Mouse (Mus musculus) hindbrain, embryonic 15.5 days (tissue): ENCODE measurements around the gene Rftn1. TPM values are rescaled to one million over a fixed set of nuclear protein-coding genes. Genes with fewer than 3 reads are reported as not detected.
"Not testable (repeated sequence)": the region's sequence is repeated elsewhere in the genome, so short reads cannot be mapped to it uniquely, and the experiment has no call there.

Experiments used
- ATAC-seq: fragments of 200-750 bp; cut with Nextera tagmentation; 2 replicates; pipeline ENCODE4 v1.8.0; 2017; ENCODE audit warnings: low read depth, moderate number of reproducible peaks, moderate TSS enrichment; ENCODE audit not compliant: low FRiP score
- H3K27ac ChIP-seq: fragments of 300-500 bp; sonication (generic); replicated peaks from 2 replicates; pipeline ENCODE4 v1.5.1; 2015; ENCODE audit warnings: mild to moderate bottlenecking, inconsistent platforms
- H3K27me3 ChIP-seq: fragments of 300-500 bp; sonication (generic); 2 replicates; pipeline ENCODE4 v1.6.1; 2015; ENCODE audit warnings: control low read depth, inconsistent platforms
- H3K36me3 ChIP-seq: fragments of 300-500 bp; sonication (generic); 2 replicates; pipeline ENCODE4 v1.6.1; 2015; ENCODE audit warnings: control low read depth, inconsistent platforms
- H3K4me1 ChIP-seq: fragments of 300-500 bp; sonication (generic); replicated peaks from 2 replicates; pipeline ENCODE4 v1.6.1; 2015; ENCODE audit warnings: control low read depth, inconsistent platforms
- H3K4me2 ChIP-seq: fragments of 300-500 bp; sonication (generic); 2 replicates; pipeline ENCODE4 v1.6.1; 2015; ENCODE audit warnings: moderate library complexity, mild to moderate bottlenecking, inconsistent platforms
- H3K4me3 ChIP-seq: fragments of 300-500 bp; sonication (generic); 2 replicates; pipeline ENCODE4 v1.5.1; 2015; ENCODE audit warnings: mild to moderate bottlenecking, inconsistent platforms
- H3K9ac ChIP-seq: fragments of 300-500 bp; sonication (generic); 2 replicates; pipeline ENCODE4 v1.6.1; 2015; ENCODE audit warnings: inconsistent platforms
- H3K9me3 ChIP-seq: fragments of 300-500 bp; sonication (generic); 2 replicates; pipeline ENCODE4 v1.6.1; 2016; ENCODE audit warnings: control low read depth, inconsistent platforms
- WGBS: fragments of 180-500 bp; shearing (Covaris S2); methylation state at CpG from one replicate; pipeline ENCODE4 v1.1.7; 2015; 5-methylcytosine and 5-hydroxymethylcytosine counted together
- polyA plus RNA-seq: library from polyadenylated mRNA; unstranded; fragments of >200 nt; fragmentation: Nextera tagmentation; extraction: Ambion mirVana; gene quantifications from 2 replicates; pipeline ENCODE4 v1.2.1, GENCODE M21; 2015

Gene Rftn1
- polyA plus RNA-seq, 1 experiment from 2014 or later, result 21.2 TPM

- WGBS, result 97% methylated on average over 1 of the region's 1 CpGs
- not testable (repeated sequence) for H3K27me3 ChIP-seq, H3K4me3 ChIP-seq, H3K9ac ChIP-seq, ATAC-seq, H3K27ac ChIP-seq, H3K9me3 ChIP-seq, H3K4me1 ChIP-seq, H3K36me3 ChIP-seq, H3K4me2 ChIP-seq
Measured at GRCm38 (mm10) chr17:50116401-50116800, 74.1 kb downstream of the Rftn1 start.

- not testable (repeated sequence) for H3K27ac ChIP-seq, ATAC-seq, H3K36me3 ChIP-seq, H3K9me3 ChIP-seq, H3K27me3 ChIP-seq, H3K4me3 ChIP-seq, H3K9ac ChIP-seq, H3K4me1 ChIP-seq, H3K4me2 ChIP-seq
- WGBS, result over 99% methylated on average over 3 of the region's 3 CpGs
Measured at GRCm38 (mm10) chr17:50115716-50116115, 74.8 kb downstream of the Rftn1 start.

DNA sequence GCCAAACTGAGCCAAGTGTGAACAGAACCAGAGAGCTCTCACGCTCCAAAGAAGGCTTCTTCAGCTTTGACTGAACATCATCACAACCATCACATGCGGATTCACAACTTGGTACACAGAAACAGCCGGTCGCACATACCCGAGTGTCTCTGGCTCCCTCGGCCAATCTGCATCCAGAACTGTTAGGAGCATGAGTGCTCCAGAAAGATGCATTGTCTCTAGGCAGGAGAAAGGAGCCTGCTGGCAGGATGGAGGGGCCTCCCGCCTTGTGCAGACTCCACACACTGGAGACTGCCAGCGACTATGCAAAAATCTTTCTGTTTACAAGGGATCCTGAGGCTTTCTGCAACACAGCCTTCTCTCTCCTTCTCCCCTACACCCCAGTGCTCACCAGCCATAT is 75.8 kb downstream of the Rftn1 start:
- Histone ChIP-seq H3K9ac (no peak overlapping the region), H3K4me3 (no peak overlapping the region), H3K27ac (no peak overlapping the region), H3K9me3 (no peaks in the 10 kb centered on the region), H3K36me3 (no peaks in the 10 kb centered on the region), H3K4me1 (peaks cover 6% of the 10 kb centered on the region), H3K27me3 (no peaks in the 10 kb centered on the region), H3K4me2 (no peak overlapping the region)
- WGBS, result 85% methylated on average over 8 of the region's 8 CpGs
- ATAC-seq, result no peak

- no peak overlapping the region for H3K9ac ChIP-seq
- no peak overlapping the region for H3K27ac ChIP-seq
- no peak overlapping the region for H3K4me2 ChIP-seq
- H3K4me1 ChIP-seq, result peaks cover 6% of the 10 kb centered on the region
- WGBS, result 76% methylated on average over 14 of the region's 14 CpGs
- no peaks in the 10 kb centered on the region for H3K9me3 ChIP-seq
- no peak for ATAC-seq
- H3K27me3 ChIP-seq, result no peaks in the 10 kb centered on the region
- no peak overlapping the region for H3K4me3 ChIP-seq
- H3K36me3 ChIP-seq, result no peaks in the 10 kb centered on the region
Measured at GRCm38 (mm10) chr17:50110650-50111415, 79.6 kb downstream of the Rftn1 start.

DNA sequence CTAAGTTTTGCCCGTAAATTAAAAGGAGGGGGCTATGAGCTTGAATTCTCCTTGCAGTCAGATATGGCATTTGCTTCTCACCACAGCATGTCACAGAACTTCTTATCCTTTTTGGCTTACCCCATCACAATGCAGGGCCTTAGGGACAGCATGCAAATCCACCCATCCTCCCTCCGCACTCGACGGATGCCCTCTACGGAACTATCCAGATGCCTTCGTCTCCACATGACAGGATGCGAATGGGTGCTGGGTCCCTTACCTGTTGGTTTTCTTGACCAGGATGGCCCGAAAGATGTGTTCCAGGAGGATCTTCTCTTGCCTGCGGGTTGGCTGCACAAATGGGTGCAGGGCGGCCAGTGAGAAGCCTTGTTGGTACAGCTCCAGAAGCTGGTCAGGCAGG is 83.7 kb downstream of the Rftn1 start:
- ATAC-seq, result no peak
- Histone ChIP-seq H3K9me3 (no peaks in the 10 kb centered on the region; the same call in 1 of the 2 replicates), H3K4me2 (no peak overlapping the region), H3K4me1 (peaks cover 6% of the 10 kb centered on the region), H3K27ac (no peak overlapping the region), H3K36me3 (no peaks in the 10 kb centered on the region), H3K4me3 (no peak overlapping the region), H3K9ac (no peak overlapping the region), H3K27me3 (no peaks in the 10 kb centered on the region)
- WGBS, result 97% methylated on average over 10 of the region's 10 CpGs

GRCm38 (mm10) chr17:50104131-50104530 is 86.3 kb downstream of the Rftn1 start:
- H3K4me1 ChIP-seq, result peaks cover 14% of the 10 kb centered on the region
- no peaks in the 10 kb centered on the region for H3K27me3 ChIP-seq
- no peak overlapping the region for H3K4me3 ChIP-seq
- H3K4me2 ChIP-seq, result no peak overlapping the region
- H3K27ac ChIP-seq, result no peak overlapping the region
- H3K9me3 ChIP-seq, result no peaks in the 10 kb centered on the region; the same call in 1 of the 2 replicates
- ATAC-seq, result no peak
- H3K9ac ChIP-seq, result no peak overlapping the region
- 91% methylated on average over 3 of the region's 3 CpGs for WGBS
- no peaks in the 10 kb centered on the region for H3K36me3 ChIP-seq

DNA sequence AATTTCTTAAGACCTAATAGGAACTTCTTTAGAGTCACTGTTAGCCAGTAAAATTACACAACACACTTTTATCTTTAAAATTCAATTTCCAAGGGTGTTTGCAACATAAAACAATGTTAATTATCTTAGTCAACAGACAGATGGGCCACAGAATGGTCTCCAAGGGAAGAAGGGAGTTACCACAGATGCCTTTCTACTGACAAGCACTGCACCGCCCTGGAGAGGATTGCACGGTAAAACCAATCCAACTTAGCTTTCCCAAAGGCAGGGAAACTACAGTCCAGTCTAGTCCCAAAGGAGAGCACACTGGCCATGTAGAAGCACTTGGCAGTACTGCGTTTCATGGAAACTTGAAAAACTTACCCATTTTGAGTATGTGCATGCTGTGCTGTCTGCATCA is 89.1 kb downstream of the Rftn1 start:
- H3K4me2 ChIP-seq, result no peak overlapping the region
- no peak overlapping the region for H3K9ac ChIP-seq
- H3K27ac ChIP-seq, result no peak overlapping the region
- H3K9me3 ChIP-seq, result no peaks in the 10 kb centered on the region; the same call in 1 of the 2 replicates
- H3K27me3 ChIP-seq, result no peaks in the 10 kb centered on the region
- H3K4me3 ChIP-seq, result no peak overlapping the region
- no peaks in the 10 kb centered on the region for H3K36me3 ChIP-seq
- no peak for ATAC-seq
- H3K4me1 ChIP-seq, result peaks cover 14% of the 10 kb centered on the region
- WGBS, result 88% methylated on average over 3 of the region's 3 CpGs

- Histone ChIP-seq H3K4me2 (0 out of 2 replicates have a peak overlapping the region, but pooled peaks have one; percentile 14), H3K27me3 (no peaks in the 10 kb centered on the region), H3K9me3 (no peaks in the 10 kb centered on the region; the same call in 1 of the 2 replicates), H3K27ac (no peak overlapping the region), H3K4me1 (peaks cover 14% of the 10 kb centered on the region), H3K36me3 (no peaks in the 10 kb centered on the region), H3K9ac (no peak overlapping the region), H3K4me3 (no peak overlapping the region)
- 57% methylated on average over 12 of the region's 12 CpGs for WGBS
- no peak for ATAC-seq
Measured at GRCm38 (mm10) chr17:50100070-50100469, 90.4 kb downstream of the Rftn1 start.

GRCm38 (mm10) chr17:50099378-50099777 is 91.1 kb downstream of the Rftn1 start:
- Histone ChIP-seq H3K4me1 (peaks cover 14% of the 10 kb centered on the region), H3K9me3 (no peaks in the 10 kb centered on the region), H3K9ac (no peak overlapping the region), H3K36me3 (no peaks in the 10 kb centered on the region), H3K27ac (no peak overlapping the region; the same call in 1 of the 2 replicates), H3K4me2 (0 out of 2 replicates have a peak overlapping the region, but pooled peaks have one; percentile 14), H3K4me3 (no peak overlapping the region), H3K27me3 (no peaks in the 10 kb centered on the region)
- 55% methylated on average over 8 of the region's 8 CpGs for WGBS
- no peak for ATAC-seq

DNA sequence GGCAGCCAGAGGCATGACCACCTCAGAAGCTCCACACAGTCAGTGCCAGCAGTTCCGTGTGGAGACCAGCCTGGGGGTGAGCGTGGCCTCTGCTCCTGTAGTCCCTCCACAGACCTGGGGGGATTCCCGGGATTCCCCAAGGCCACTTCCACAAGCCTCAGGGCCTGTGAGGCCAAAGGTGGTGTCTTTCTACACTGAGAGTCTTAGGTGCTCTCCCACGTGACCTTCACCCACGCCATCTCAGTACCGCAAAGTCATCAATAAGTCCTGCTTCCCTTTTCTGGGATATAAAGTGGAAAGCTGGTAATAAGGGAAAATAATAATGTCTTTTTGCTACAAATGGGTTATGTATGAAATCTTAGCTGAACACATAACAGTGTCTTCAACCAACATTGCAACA is 92.2 kb downstream of the Rftn1 start:
- H3K36me3 ChIP-seq, result no peaks in the 10 kb centered on the region
- H3K27me3 ChIP-seq, result no peaks in the 10 kb centered on the region
- no peaks in the 10 kb centered on the region for H3K9me3 ChIP-seq
- 87% methylated on average over 6 of the region's 6 CpGs for WGBS
- H3K27ac ChIP-seq, result no peak overlapping the region
- no peak overlapping the region for H3K9ac ChIP-seq
- no peak overlapping the region for H3K4me2 ChIP-seq
- peaks cover 17% of the 10 kb centered on the region for H3K4me1 ChIP-seq
- no peak overlapping the region for H3K4me3 ChIP-seq
- no peak for ATAC-seq

DNA sequence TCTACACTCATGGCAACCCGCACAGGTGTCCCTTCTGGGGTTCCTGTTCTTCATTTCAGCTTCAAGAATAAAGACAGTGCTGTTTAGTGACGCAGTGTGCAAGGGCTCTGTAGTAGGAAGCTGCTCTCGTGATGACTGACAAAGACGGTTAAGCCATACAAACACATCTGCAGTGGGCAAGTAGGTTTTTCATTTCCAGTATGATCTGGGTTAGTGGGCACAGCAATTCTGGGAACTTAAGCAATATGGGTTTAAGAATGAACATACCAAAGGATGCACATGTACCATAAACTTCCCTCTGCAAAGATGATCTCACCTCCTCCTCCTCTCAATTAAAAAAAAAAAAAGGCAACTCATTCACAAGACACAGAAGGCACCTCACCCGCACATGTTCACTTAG is 92.6 kb downstream of the Rftn1 start:
- no peak for ATAC-seq
- Histone ChIP-seq H3K9ac (no peak overlapping the region), H3K4me2 (no peak overlapping the region), H3K4me3 (no peak overlapping the region), H3K27me3 (no peaks in the 10 kb centered on the region), H3K9me3 (no peaks in the 10 kb centered on the region), H3K4me1 (peaks cover 17% of the 10 kb centered on the region), H3K27ac (no peak overlapping the region), H3K36me3 (no peaks in the 10 kb centered on the region)
- 88% methylated on average over 5 of the region's 5 CpGs for WGBS

DNA sequence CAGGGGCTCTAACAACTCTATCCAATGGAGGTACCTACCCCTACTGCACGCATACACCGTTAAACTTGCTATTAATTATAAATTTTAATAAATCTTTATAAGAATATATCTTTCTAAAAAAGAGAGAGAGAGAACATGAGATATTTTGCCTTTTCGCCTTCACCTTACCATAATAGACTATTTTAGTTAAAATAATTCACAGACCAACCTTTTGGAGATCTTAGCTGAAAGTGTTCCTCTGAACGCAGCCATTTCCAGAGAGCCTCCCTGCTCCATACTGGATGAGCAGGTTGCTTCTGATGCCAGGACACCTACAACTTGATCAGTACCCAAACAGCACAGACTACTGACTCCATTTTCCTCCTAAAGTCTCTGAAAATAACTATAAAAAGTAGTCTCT is 94.2 kb downstream of the Rftn1 start:
- H3K4me1 ChIP-seq, result peaks cover 17% of the 10 kb centered on the region
- no peak overlapping the region for H3K9ac ChIP-seq
- H3K27ac ChIP-seq, result no peak overlapping the region
- ATAC-seq, result no peak
- no peaks in the 10 kb centered on the region for H3K9me3 ChIP-seq
- no peaks in the 10 kb centered on the region for H3K27me3 ChIP-seq
- WGBS, result 95% methylated on average over 4 of the region's 4 CpGs
- H3K36me3 ChIP-seq, result no peaks in the 10 kb centered on the region
- H3K4me2 ChIP-seq, result no peak overlapping the region
- H3K4me3 ChIP-seq, result no peak overlapping the region

DNA sequence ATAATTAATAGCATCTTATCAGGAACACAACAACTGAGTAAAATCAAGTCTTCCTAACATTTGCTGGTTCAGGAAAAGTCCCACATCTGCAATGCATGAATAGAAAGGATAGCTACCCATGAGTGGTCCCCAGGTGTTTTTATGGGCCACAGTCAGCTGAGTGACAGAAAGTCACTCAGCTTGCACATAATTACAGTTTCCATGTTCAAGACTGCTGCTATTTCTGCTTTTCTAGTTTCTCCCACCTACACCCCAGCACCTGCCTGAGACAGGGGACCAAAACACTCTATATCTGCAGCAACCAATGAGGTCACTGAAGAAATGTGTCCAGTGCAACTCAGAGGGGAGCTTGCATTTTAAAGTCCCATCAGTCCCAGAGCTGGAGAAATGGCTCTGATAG is 95.9 kb downstream of the Rftn1 start:
- ATAC-seq, result no peak
- H3K36me3 ChIP-seq, result no peaks in the 10 kb centered on the region
- no peak overlapping the region for H3K4me2 ChIP-seq
- H3K27me3 ChIP-seq, result no peaks in the 10 kb centered on the region
- H3K9me3 ChIP-seq, result no peaks in the 10 kb centered on the region
- H3K4me1 ChIP-seq, result peaks cover 8% of the 10 kb centered on the region
- no peak overlapping the region for H3K27ac ChIP-seq
- H3K4me3 ChIP-seq, result no peak overlapping the region
- no peak overlapping the region for H3K9ac ChIP-seq
